Mouse (Mus musculus) layer of hippocampus, postnatal 36 days (tissue): Measurements from ENCODE around the gene Capn5. TPM values are rescaled to one million over a fixed set of nuclear protein-coding genes. Genes with fewer than 3 reads are reported as not detected.
A peak's percentile ranks its signal among the peaks of the same experiment; 100 is the strongest.

Experiments used
- DNase-seq, 2 experiments: peaks; one replicate each; pipeline ENCODE4 v3.0.0; 2022
- total RNA-seq, 2 experiments: library from RNA; stranded (reverse); gene quantifications; 2 replicates each; pipeline ENCODE4 v1.2.3; 2021

Capn5 gene
- total RNA-seq, 2 experiments from 2014 or later = 48.6 to 48.8 TPM

- no peak for DNase-seq
Measured at GRCm38 (mm10) chr7:98176322-98177070, 1.6 kb downstream of the Capn5 start.

GRCm38 (mm10) chr7:98174883-98175755 is 3.0 kb downstream of the Capn5 start:
- no peak for DNase-seq

- DNase-seq = no peak
Measured at GRCm38 (mm10) chr7:98173408-98173807, 4.7 kb downstream of the Capn5 start.

GRCm38 (mm10) chr7:98172661-98173060 is 5.4 kb downstream of the Capn5 start:
- DNase-seq = no peak

GRCm38 (mm10) chr7:98171141-98172073 is 6.7 kb downstream of the Capn5 start:
- no peak for DNase-seq

- no peak for DNase-seq
Measured at GRCm38 (mm10) chr7:98164999-98165528, 13.0 kb downstream of the Capn5 start.

- DNase-seq = no peak
Measured at GRCm38 (mm10) chr7:98164382-98164998, 13.6 kb downstream of the Capn5 start.

GRCm38 (mm10) chr7:98163700-98164099 is 14.4 kb downstream of the Capn5 start:
- no peak for DNase-seq

- DNase-seq = no peak
Measured at GRCm38 (mm10) chr7:98162239-98162638, 15.8 kb downstream of the Capn5 start.

GRCm38 (mm10) chr7:98160041-98160740 is 17.9 kb downstream of the Capn5 start:
- no peak for DNase-seq

- DNase-seq = no peak
Measured at GRCm38 (mm10) chr7:98158481-98158880, 19.6 kb downstream of the Capn5 start.

- DNase-seq = no peak
Measured at GRCm38 (mm10) chr7:98157636-98158332, 20.3 kb downstream of the Capn5 start.

GRCm38 (mm10) chr7:98156280-98156665 is 21.8 kb downstream of the Capn5 start:
- no peak for DNase-seq

GRCm38 (mm10) chr7:98155546-98156279 is 22.4 kb downstream of the Capn5 start:
- peak; percentile 59 to 62 for DNase-seq

- DNase-seq = no peak
Measured at GRCm38 (mm10) chr7:98153892-98154291, 24.2 kb downstream of the Capn5 start.

- DNase-seq = no peak
Measured at GRCm38 (mm10) chr7:98153345-98153744, 24.7 kb downstream of the Capn5 start.

- no peak for DNase-seq
Measured at GRCm38 (mm10) chr7:98152400-98152799, 25.7 kb downstream of the Capn5 start.

GRCm38 (mm10) chr7:98150525-98150924 is 27.5 kb downstream of the Capn5 start:
- no peak for DNase-seq

GRCm38 (mm10) chr7:98149802-98150201 is 28.3 kb downstream of the Capn5 start:
- no peak for DNase-seq
